Comparison of ENCODE assay signal across 13 mouse cellular contexts in genomic region chr6:3911284-3911683, GRCm38 (mm10).
DNase-seq lines count a peak whose midpoint lies in the region; ATAC-seq and TF ChIP-seq lines count a peak whose summit lies in the region.
"Had no signal": no experiment of that assay in that cellular context is flagged by ENCODE, and none has a peak within 500 bp of the region (broad histone marks: within the 10 kb centered on the region; RNA-seq: fewer than 3 reads in every experiment).

No protein-coding gene starts in this region.

- H3K9ac ChIP-seq in intestine, postnatal 0 days (ENCODE audit: low read depth, low read length) = no peak overlapping the region
- H3K9ac ChIP-seq in intestine, embryonic 15.5 days = no peak overlapping the region
- H3K9ac ChIP-seq in lung, embryonic 14.5 days = no peak overlapping the region
- no peak overlapping the region for H3K9ac ChIP-seq in CH12.LX (ENCODE audit: insufficient read depth, low read depth)
- H3K9ac ChIP-seq: forebrain, embryonic 12.5 days; liver, embryonic 14.5 days; stomach, embryonic 15.5 days had no signal

- TF ChIP-seq RAD21 in CH12.LX (IDR thresholded peaks at IDR 0.05; ENCODE audit: low read depth, low read length) = peak; percentile 26; the same call in 1 of the 2 replicates

- H3K4me1 ChIP-seq in intestine, postnatal 0 days (replicated peaks; ENCODE audit: control insufficient read depth, insufficient read depth, low read length) = no peaks in the 10 kb centered on the region
- H3K4me1 ChIP-seq in intestine, embryonic 15.5 days (replicated peaks) = no peaks in the 10 kb centered on the region
- no peaks in the 10 kb centered on the region for H3K4me1 ChIP-seq in lung, embryonic 14.5 days (ENCODE audit: insufficient read depth)
- peaks cover 0 to 5% of the 10 kb centered on the region in 2 experiments; a peak in 2 of 4 replicates for H3K4me1 ChIP-seq in CH12.LX (ENCODE audit: control insufficient read depth in 1 of 2, insufficient read depth in 2 of 2)
- H3K4me1 ChIP-seq: forebrain, embryonic 12.5 days; stomach, embryonic 15.5 days had no signal

- no peak overlapping the region for H3K4me2 ChIP-seq in intestine, postnatal 0 days (replicated peaks; ENCODE audit: low read depth)
- no peak overlapping the region for H3K4me2 ChIP-seq in intestine, embryonic 15.5 days (replicated peaks)
- H3K4me2 ChIP-seq in lung, embryonic 14.5 days = no peak overlapping the region
- H3K4me2 ChIP-seq in CH12.LX (ENCODE audit: insufficient read depth, low read depth, poor library complexity, severe bottlenecking) = no peak overlapping the region
- H3K4me2 ChIP-seq: forebrain, embryonic 12.5 days; stomach, embryonic 15.5 days had no signal

- in situ Hi-C loops in CH12.LX (cut with MboI; ENCODE audit: low pct_ligation_motif_present, low pct_unique_long_range_greater_than_20kb, low sequenced_read_pairs) = no loop called here

- 62% methylated on average over 5 of the region's 5 CpGs for WGBS in intestine, postnatal 0 days
- WGBS in intestine, embryonic 15.5 days = 63% methylated on average over 5 of the region's 5 CpGs
- 66% methylated on average over 5 of the region's 5 CpGs for WGBS in lung, embryonic 14.5 days

- peak; percentile 39 for DNase-seq in lung, embryonic 14.5 days
- DNase-seq in lung, postnatal 4 days = no peak
- DNase-seq in CH12.LX (ENCODE audit: extremely low read depth) = no peak
- peak; percentile 22 for DNase-seq in Muller cell, postnatal 12 days (ENCODE audit: inconsistent ontology term)
- no peak for DNase-seq in cerebellum, adult 9-11 months
- DNase-seq: cerebellum, adult 11-12 months; spleen, adult 18-20 months had no signal

- TF ChIP-seq EP300 in CH12.LX (IDR thresholded peaks at IDR 0.05; ENCODE audit: low read length) = no peak

- no peak for TF ChIP-seq POLR2A in CH12.LX (IDR thresholded peaks at IDR 0.05; ENCODE audit: low read depth, low read length)

- dilution Hi-C loops in CH12.LX (cut with MboI; ENCODE audit: extremely low pct_ligation_motif_present, extremely low pct_unique_long_range_greater_than_20kb, low sequenced_read_pairs) = no loop called here

- H3K9me3 ChIP-seq in intestine, postnatal 0 days (ENCODE audit: control insufficient read depth) = no peaks in the 10 kb centered on the region
- H3K9me3 ChIP-seq in intestine, embryonic 15.5 days = no peaks in the 10 kb centered on the region
- no peaks in the 10 kb centered on the region for H3K9me3 ChIP-seq in lung, embryonic 14.5 days (ENCODE audit: low read depth, low read length)
- H3K9me3 ChIP-seq in CH12.LX (replicated peaks; ENCODE audit: low read length) = no peaks in the 10 kb centered on the region
- H3K9me3 ChIP-seq: forebrain, embryonic 12.5 days; megakaryocyte, embryonic 14.5 days; stomach, embryonic 15.5 days had no signal

- ATAC-seq in intestine, postnatal 0 days = no peak
- no peak for ATAC-seq in intestine, embryonic 15.5 days
- no peak for ATAC-seq in lung, embryonic 14.5 days (ENCODE audit: insufficient read depth)

- no peaks in the 10 kb centered on the region for H3K27me3 ChIP-seq in intestine, postnatal 0 days (replicated peaks; ENCODE audit: control insufficient read depth, insufficient read depth, low read length)
- no peaks in the 10 kb centered on the region for H3K27me3 ChIP-seq in intestine, embryonic 15.5 days (replicated peaks)
- H3K27me3 ChIP-seq in lung, embryonic 14.5 days (ENCODE audit: insufficient read depth, low read length) = no peaks in the 10 kb centered on the region
- no peaks in the 10 kb centered on the region for H3K27me3 ChIP-seq in CH12.LX (replicated peaks)
- H3K27me3 ChIP-seq: forebrain, embryonic 12.5 days; megakaryocyte, embryonic 14.5 days; stomach, embryonic 15.5 days had no signal

- TF ChIP-seq CTCF in intestine, postnatal 0 days (IDR thresholded peaks at IDR 0.05; ENCODE audit: low read depth) = peak; percentile 58
- 0 out of 2 replicates have a peak, but pooled peaks have one; percentile 23 for TF ChIP-seq CTCF in lung, embryonic 14.5 days (IDR thresholded peaks at IDR 0.05; ENCODE audit: low read depth)
- TF ChIP-seq CTCF in CH12.LX (conservative IDR thresholded peaks at IDR 0.05 in 1 of 2, IDR thresholded peaks at IDR 0.05 in 1 of 2; ENCODE audit: low read depth in 2 of 2, low read length in 2 of 2) = peak in 1 of 2 experiments; percentile 21; a peak in 2 of 4 replicates

- no peak overlapping the region for H3K27ac ChIP-seq in intestine, postnatal 0 days (ENCODE audit: low read depth, low read length)
- H3K27ac ChIP-seq in intestine, embryonic 15.5 days = no peak overlapping the region
- H3K27ac ChIP-seq in lung, embryonic 14.5 days (ENCODE audit: low read depth) = no peak overlapping the region
- no peak overlapping the region for H3K27ac ChIP-seq in CH12.LX (ENCODE audit: insufficient read depth, low read depth)
- H3K27ac ChIP-seq: forebrain, embryonic 12.5 days; liver, embryonic 14.5 days; stomach, embryonic 15.5 days had no signal

- no peaks in the 10 kb centered on the region for H3K79me2 ChIP-seq in CH12.LX (replicated peaks; ENCODE audit: control insufficient read depth, extremely low read depth, insufficient read depth, poor library complexity, severe bottlenecking)

- H3K4me3 ChIP-seq in intestine, postnatal 0 days (ENCODE audit: low read depth, low read length) = no peak overlapping the region
- no peak overlapping the region for H3K4me3 ChIP-seq in intestine, embryonic 15.5 days (replicated peaks)
- no peak overlapping the region for H3K4me3 ChIP-seq in lung, embryonic 14.5 days (ENCODE audit: low read depth, low read length)
- no peak overlapping the region for H3K4me3 ChIP-seq in CH12.LX (replicated peaks in 1 of 3; ENCODE audit: low read depth in 2 of 3, low read length in 2 of 3, poor library complexity in 1 of 3)
- H3K4me3 ChIP-seq: forebrain, embryonic 12.5 days; megakaryocyte, embryonic 14.5 days; stomach, embryonic 15.5 days had no signal

- H3K36me3 ChIP-seq in intestine, postnatal 0 days (ENCODE audit: control insufficient read depth, insufficient read depth) = no peaks in the 10 kb centered on the region
- no peaks in the 10 kb centered on the region for H3K36me3 ChIP-seq in intestine, embryonic 15.5 days
- H3K36me3 ChIP-seq in lung, embryonic 14.5 days (ENCODE audit: insufficient read depth) = no peaks in the 10 kb centered on the region
- H3K36me3 ChIP-seq in CH12.LX (replicated peaks in 1 of 2; ENCODE audit: control insufficient read depth in 1 of 2, insufficient read depth in 1 of 2, low read length in 1 of 2) = no peaks in the 10 kb centered on the region
- H3K36me3 ChIP-seq: forebrain, embryonic 12.5 days; stomach, embryonic 15.5 days had no signal

TF ChIP-seq in CH12.LX, 34 proteins besides CTCF, POLR2A, EP300 and RAD21:
- TF ChIP-seq SMC3 (IDR thresholded peaks at IDR 0.05; ENCODE audit: low read depth, low read length) (no peak), RCOR1 (conservative IDR thresholded peaks at IDR 0.05; ENCODE audit: low read depth, low read length) (no peak), TCF12 (IDR thresholded peaks at IDR 0.05; ENCODE audit: low read depth, low read length) (no peak), ZC3H11A (IDR thresholded peaks at IDR 0.05; ENCODE audit: low read depth, low read length) (no peak), USF1 (IDR thresholded peaks at IDR 0.05; ENCODE audit: low read depth, low read length) (no peak), ELF1 (IDR thresholded peaks at IDR 0.05; ENCODE audit: low read depth, low read length) (no peak), UBTF (IDR thresholded peaks at IDR 0.05; ENCODE audit: low read depth, low read length) (no peak), HCFC1 (IDR thresholded peaks at IDR 0.05; ENCODE audit: low read depth, low read length) (no peak), JUN (IDR thresholded peaks at IDR 0.05; ENCODE audit: insufficient read depth, low read depth, low read length) (no peak), ZNF384 (IDR thresholded peaks at IDR 0.05; ENCODE audit: low read depth, low read length) (no peak), ZKSCAN1 (IDR thresholded peaks at IDR 0.05; ENCODE audit: borderline replicate concordance, low read depth, low read length) (no peak), CHD2 (IDR thresholded peaks at IDR 0.05; ENCODE audit: low read length) (no peak), ETS1 (conservative IDR thresholded peaks at IDR 0.05; ENCODE audit: low read depth, low read length) (no peak), MAZ (IDR thresholded peaks at IDR 0.05; ENCODE audit: low read depth, low read length) (no peak), CHD1 (IDR thresholded peaks at IDR 0.05; ENCODE audit: low read depth, low read length) (no peak), KAT2A (IDR thresholded peaks at IDR 0.05; ENCODE audit: insufficient replicate concordance, low read length) (no peak), SIN3A (IDR thresholded peaks at IDR 0.05; ENCODE audit: low read length) (no peak), GABPA (IDR thresholded peaks at IDR 0.05; ENCODE audit: insufficient replicate concordance, low read depth, low read length) (no peak), JUND (conservative IDR thresholded peaks at IDR 0.05; ENCODE audit: low read depth, low read length) (no peak), MXI1 (IDR thresholded peaks at IDR 0.05; ENCODE audit: low read depth, low read length) (no peak)
TF ChIP-seq in CH12.LX: peak in this region for 0.

Comparison
In these comparisons a context has a peak if more than half of its experiments do, and no peak if none do; other contexts are left out.
1. DNase-seq: peak in lung, embryonic 14.5 days (single experiment) and Muller cell, postnatal 12 days (single experiment); none in lung, postnatal 4 days (0 of 2), CH12.LX (single experiment) and cerebellum, adult 9-11 months (single experiment).